Mouse (Mus musculus): ENCODE data around the gene Pkp4.

DNA sequence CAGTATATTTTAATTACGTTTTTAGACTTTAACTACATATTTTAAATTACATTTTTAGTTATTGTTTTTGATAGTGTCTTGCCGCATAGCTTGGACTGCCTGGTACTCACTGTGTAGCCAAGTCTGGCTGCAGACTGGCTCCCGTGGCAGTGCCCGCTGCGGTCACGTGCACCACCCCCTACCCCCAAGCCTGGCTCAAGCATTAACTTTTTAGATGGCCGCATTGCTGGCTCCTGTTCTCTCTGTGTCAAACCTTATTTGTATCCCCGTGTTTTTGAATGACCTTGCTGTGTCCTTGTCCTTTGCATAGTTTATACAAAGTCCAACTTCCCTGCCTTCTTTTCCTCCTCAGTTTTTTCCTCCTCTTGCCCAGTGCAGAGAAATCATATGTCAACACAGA, 25.5 kb downstream of the Pkp4 start:
- TF ChIP-seq CTCF (IDR thresholded peaks at IDR 0.05; ENCODE audit: extremely low read depth, insufficient read depth, insufficient read length, insufficient replicate concordance) (no peak), POLR2A (IDR thresholded peaks at IDR 0.05; ENCODE audit: low read depth, low read length) (no peak)

All from spleen, adult 2 months (tissue).